Mouse (Mus musculus): ENCODE data around the gene Ndufa4. TPM values are rescaled to one million over a fixed set of nuclear protein-coding genes. Genes with fewer than 3 reads are reported as not detected.
"Not testable (repeated sequence)": the region's sequence is repeated elsewhere in the genome, so short reads cannot be mapped to it uniquely, and the experiment has no call there.

The Ndufa4 gene
- polyA plus RNA-seq (2015; fragmentation: Nextera tagmentation; extraction: Ambion mirVana) = 1,088 and 1,091 TPM in 2 replicates

DNA sequence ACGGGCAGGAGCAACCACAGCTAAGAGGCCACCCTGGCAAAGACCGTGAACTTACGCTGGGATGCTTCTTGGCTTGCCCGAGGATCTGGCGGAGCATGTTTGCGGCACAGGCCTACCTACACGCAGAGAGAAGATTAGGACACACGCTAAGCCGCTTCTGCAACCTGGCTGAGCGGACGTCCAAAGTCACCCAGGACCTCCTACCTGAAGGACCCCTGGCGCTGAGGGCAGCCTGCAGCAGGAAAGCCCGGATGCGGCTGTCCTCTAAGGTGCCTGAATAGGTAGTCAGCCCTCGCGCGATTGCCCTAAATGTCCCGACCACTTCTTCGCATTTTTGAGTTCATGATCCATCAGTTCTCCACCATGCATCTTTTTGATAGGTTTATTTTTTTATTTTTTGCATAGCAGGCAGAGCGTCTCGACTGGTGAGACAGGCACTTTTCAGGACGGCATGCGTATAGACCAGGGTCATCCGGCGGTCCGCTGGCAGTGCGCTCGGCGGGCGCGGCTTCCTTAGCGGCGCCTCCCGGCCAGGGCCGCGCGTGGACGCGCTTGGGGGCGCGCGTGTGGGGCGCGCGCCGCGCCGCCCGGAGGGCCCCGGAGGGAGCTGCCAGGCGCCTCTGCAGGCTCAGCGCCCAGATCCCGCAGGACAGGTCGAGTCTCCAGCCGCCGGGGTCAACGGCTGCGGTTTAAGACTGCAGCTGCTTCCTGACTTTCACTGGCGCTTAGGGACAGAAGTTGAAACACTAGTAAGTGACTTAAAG lies at the start of gene Ndufa4, which contains the start of gene Phf14:
Ndufa4 (minus strand) TSS at position 229 of the 764 bp plus-strand sequence.
Phf14 (plus strand) TSS at position 541 of the 764 bp plus-strand sequence.
- H3K27me3 ChIP-seq = no peaks in the 10 kb centered on the region
- H3K4me2 ChIP-seq = peak within 1 kb of the TSS; percentile 70
- H3K36me3 ChIP-seq = peaks cover 20% of the 10 kb centered on the region
- peak within 1 kb of the TSS; percentile 90 for H3K4me3 ChIP-seq
- no peaks in the 10 kb centered on the region for H3K9me3 ChIP-seq
- H3K27ac ChIP-seq = peak within 1 kb of the TSS; percentile 82
- H3K9ac ChIP-seq = peak within 1 kb of the TSS; percentile 91
- under 1% methylated on average over 59 of the region's 59 CpGs for WGBS
- peak; percentile 98 for ATAC-seq (ENCODE audit: low FRiP score)
- peaks cover 20% of the 10 kb centered on the region for H3K4me1 ChIP-seq (replicated peaks)

DNA sequence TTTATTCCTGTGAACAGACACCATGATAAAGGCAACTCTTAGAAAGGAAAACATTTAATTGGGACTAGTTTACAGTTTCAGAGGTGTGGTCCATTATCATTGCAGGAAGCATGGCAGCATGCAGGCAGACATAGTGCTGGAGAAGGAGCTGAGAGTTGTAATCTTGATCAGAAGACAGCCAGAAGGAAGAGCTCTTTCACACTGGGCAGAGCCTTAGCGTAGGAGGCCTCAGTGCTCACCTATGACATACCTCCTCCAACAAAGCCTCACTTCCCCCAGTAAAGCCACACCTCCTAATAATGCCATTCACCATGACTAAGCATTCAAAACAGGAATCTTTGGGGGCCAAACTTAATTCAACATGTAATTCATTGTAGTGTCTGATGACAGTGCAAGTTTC lies 40.8 kb upstream of the Ndufa4 start:
- 100% methylated on average over 1 of the region's 1 CpGs for WGBS
- H3K9me3 ChIP-seq = no peaks in the 10 kb centered on the region
- H3K4me2 ChIP-seq = no peak overlapping the region
- H3K4me1 ChIP-seq (replicated peaks) = peaks cover 3% of the 10 kb centered on the region
- H3K36me3 ChIP-seq = peaks cover 24% of the 10 kb centered on the region
- H3K4me3 ChIP-seq = no peak overlapping the region
- ATAC-seq (ENCODE audit: low FRiP score) = no peak
- H3K9ac ChIP-seq = no peak overlapping the region
- H3K27me3 ChIP-seq = no peaks in the 10 kb centered on the region
- H3K27ac ChIP-seq = no peak overlapping the region

DNA sequence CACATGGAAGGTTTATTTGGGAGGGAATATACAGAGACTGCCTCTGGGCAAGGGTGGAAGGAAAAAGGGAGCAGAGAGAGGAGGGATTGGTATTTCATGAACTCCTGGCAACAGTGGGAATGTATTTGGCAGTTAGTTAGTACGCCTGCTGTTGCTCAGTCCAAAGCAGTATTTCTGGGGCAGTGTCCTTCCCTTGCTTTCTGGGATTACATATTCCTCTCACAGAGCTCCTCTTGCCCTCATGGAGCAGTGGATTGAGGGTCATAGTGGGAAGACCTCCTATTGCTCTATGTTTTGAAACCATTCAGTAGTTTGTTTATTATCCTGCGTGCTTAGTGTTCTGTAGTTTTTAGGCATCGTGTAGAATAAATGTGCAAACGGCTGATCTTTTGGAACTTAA lies 34.8 kb upstream of the Ndufa4 start:
- Histone ChIP-seq H3K9me3 (no peaks in the 10 kb centered on the region), H3K9ac (no peak overlapping the region), H3K4me3 (no peak overlapping the region), H3K4me1 (replicated peaks) (no peaks in the 10 kb centered on the region), H3K36me3 (peaks cover 20% of the 10 kb centered on the region), H3K4me2 (no peak overlapping the region), H3K27ac (no peak overlapping the region), H3K27me3 (no peaks in the 10 kb centered on the region)
- no peak for ATAC-seq (ENCODE audit: low FRiP score)
- WGBS = 85% methylated on average over 4 of the region's 4 CpGs

- H3K4me2 ChIP-seq = no peak overlapping the region
- no peak overlapping the region for H3K9ac ChIP-seq
- no peak overlapping the region for H3K4me3 ChIP-seq
These were observed 33.6 kb upstream of the Ndufa4 start for GRCm38 (mm10) chr6:11940895-11941294.

GRCm38 (mm10) chr6:11933403-11933802 lies 26.1 kb upstream of the Ndufa4 start:
- Histone ChIP-seq H3K9me3 (no peaks in the 10 kb centered on the region), H3K27ac (no peak overlapping the region), H3K4me1 (replicated peaks) (peaks cover 9% of the 10 kb centered on the region), H3K9ac (no peak overlapping the region), H3K36me3 (peaks cover 6% of the 10 kb centered on the region), H3K4me2 (no peak overlapping the region), H3K4me3 (no peak overlapping the region), H3K27me3 (no peaks in the 10 kb centered on the region)
- 95% methylated on average over 7 of the region's 7 CpGs for WGBS
- no peak for ATAC-seq (ENCODE audit: low FRiP score)

More at GRCm38 (mm10) chr6:11940895-11941294, 33.6 kb upstream of the Ndufa4 start:
- no peak for ATAC-seq (ENCODE audit: low FRiP score)
- H3K9me3 ChIP-seq = no peaks in the 10 kb centered on the region
- H3K4me1 ChIP-seq (replicated peaks) = no peaks in the 10 kb centered on the region
- no peak overlapping the region for H3K27ac ChIP-seq
- peaks cover 20% of the 10 kb centered on the region for H3K36me3 ChIP-seq
- no peaks in the 10 kb centered on the region for H3K27me3 ChIP-seq

DNA sequence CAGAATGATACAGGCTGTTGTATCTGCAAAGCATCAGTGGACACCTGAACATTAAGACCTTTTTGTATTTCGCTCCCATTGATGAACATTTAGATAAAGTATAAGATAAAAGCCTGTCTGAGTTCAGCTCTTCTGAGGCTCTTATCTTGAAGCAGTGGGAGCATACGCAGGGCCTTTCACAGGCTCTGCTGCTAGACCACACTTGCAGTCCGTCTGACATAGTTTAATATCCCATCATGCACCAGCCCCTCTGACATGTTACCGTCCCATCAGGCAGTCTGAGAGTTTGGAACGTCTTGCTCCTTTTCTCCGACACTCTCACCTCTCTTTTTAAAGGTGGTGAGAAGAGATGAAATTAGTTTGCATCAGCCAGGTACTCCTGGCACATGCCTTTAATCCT lies 20.2 kb upstream of the Ndufa4 start:
- Histone ChIP-seq H3K4me2 (peak overlapping the region; percentile 73), H3K9me3 (0 out of 2 replicates have a peak, but pooled peaks cover 3% of the 10 kb centered on the region), H3K27ac (no peak overlapping the region), H3K4me1 (replicated peaks) (peaks cover 31% of the 10 kb centered on the region), H3K4me3 (peak overlapping the region; percentile 75; the same call in 1 of the 2 replicates), H3K36me3 (peaks cover 9% of the 10 kb centered on the region), H3K9ac (peak overlapping the region; percentile 96), H3K27me3 (no peaks in the 10 kb centered on the region)
- ATAC-seq (ENCODE audit: low FRiP score) = no peak
- 84% methylated on average over 6 of the region's 6 CpGs for WGBS

GRCm38 (mm10) chr6:11926082-11926595 lies 18.8 kb upstream of the Ndufa4 start:
- 1% methylated on average over 40 of the region's 40 CpGs for WGBS
- peak; percentile 92 for ATAC-seq (ENCODE audit: low FRiP score)
- Histone ChIP-seq H3K4me2 (peak overlapping the region; percentile 73), H3K36me3 (peaks cover 9% of the 10 kb centered on the region), H3K27me3 (no peaks in the 10 kb centered on the region), H3K27ac (peak overlapping the region; percentile 99), H3K9ac (peak overlapping the region; percentile 96), H3K9me3 (0 out of 2 replicates have a peak, but pooled peaks cover 3% of the 10 kb centered on the region), H3K4me1 (replicated peaks) (peaks cover 31% of the 10 kb centered on the region), H3K4me3 (peak overlapping the region; percentile 75)

- WGBS = under 1% methylated on average over 20 of the region's 20 CpGs
- H3K9ac ChIP-seq = peak overlapping the region; percentile 96
- peak; percentile 98 for ATAC-seq (ENCODE audit: low FRiP score)
These were observed 18.3 kb upstream of the Ndufa4 start for GRCm38 (mm10) chr6:11925496-11926041.

GRCm38 (mm10) chr6:11908170-11908569 lies 873 bp upstream of the Ndufa4 start:
- Histone ChIP-seq H3K4me2 (peak overlapping the region; percentile 70), H3K27ac (no peak overlapping the region), H3K4me3 (peak overlapping the region; percentile 90), H3K9me3 (no peaks in the 10 kb centered on the region), H3K27me3 (no peaks in the 10 kb centered on the region), H3K9ac (peak overlapping the region; percentile 91), H3K4me1 (replicated peaks) (peaks cover 20% of the 10 kb centered on the region), H3K36me3 (peaks cover 14% of the 10 kb centered on the region)
- ATAC-seq (ENCODE audit: low FRiP score) = no peak
- WGBS = 27% methylated on average over 7 of the region's 7 CpGs

More at GRCm38 (mm10) chr6:11925496-11926041, 18.3 kb upstream of the Ndufa4 start:
- Histone ChIP-seq H3K27me3 (no peaks in the 10 kb centered on the region), H3K4me1 (replicated peaks) (peaks cover 31% of the 10 kb centered on the region), H3K4me2 (peak overlapping the region; percentile 73), H3K27ac (peak overlapping the region; percentile 99), H3K36me3 (peaks cover 9% of the 10 kb centered on the region), H3K4me3 (peak overlapping the region; percentile 75), H3K9me3 (0 out of 2 replicates have a peak, but pooled peaks cover 3% of the 10 kb centered on the region)

DNA sequence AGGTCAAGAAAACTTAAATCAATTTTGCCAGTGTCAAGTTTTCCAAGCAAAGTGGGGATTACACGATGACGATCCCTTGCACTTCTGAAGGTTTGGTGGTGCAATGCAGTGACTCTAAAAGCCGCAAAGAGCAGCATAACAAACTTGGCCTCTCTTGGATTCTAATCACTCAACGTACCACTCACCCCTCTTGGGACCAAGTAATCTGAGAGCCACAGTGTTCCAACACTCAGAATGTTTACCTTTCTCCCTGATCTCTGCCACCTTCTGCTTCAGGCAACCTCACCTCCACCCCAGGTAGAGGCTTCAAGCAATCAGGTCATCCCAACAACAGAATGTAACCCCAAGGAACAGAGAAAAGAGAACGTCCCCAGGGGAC lies 418 bp downstream of the Ndufa4 start:
- peak overlapping the region; percentile 82 for H3K27ac ChIP-seq
- H3K9me3 ChIP-seq = no peaks in the 10 kb centered on the region
- no peaks in the 10 kb centered on the region for H3K27me3 ChIP-seq
- H3K36me3 ChIP-seq = peaks cover 22% of the 10 kb centered on the region
- ATAC-seq (ENCODE audit: low FRiP score) = no peak
- 2% methylated on average over 5 of the region's 5 CpGs for WGBS
- peak overlapping the region; percentile 90 for H3K4me3 ChIP-seq
- H3K4me1 ChIP-seq (replicated peaks) = peaks cover 20% of the 10 kb centered on the region
- peak overlapping the region; percentile 91 for H3K9ac ChIP-seq
- peak overlapping the region; percentile 70 for H3K4me2 ChIP-seq

DNA sequence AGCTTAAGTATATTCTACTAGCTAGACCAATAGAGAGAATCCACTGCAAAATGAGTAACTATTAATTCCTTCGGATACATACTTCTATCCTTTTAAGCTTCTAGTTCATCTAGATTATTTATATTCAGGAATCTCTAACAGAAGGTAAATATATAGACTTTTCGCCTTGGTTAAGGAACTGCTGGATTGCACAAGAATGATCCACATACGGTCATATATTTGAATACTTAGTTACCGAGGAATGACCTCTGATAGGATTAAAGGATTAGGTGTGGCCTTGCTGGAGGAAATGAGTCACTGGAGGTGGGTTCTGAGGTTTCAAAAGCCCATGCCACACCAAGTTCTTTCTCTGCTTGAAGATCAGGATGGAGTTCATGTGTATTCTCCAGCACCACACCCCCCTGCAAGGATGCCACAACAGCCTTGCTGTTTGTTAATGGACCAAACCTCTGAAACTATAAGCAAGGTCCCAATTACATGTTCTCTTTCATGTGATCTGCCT lies 6.4 kb downstream of the Ndufa4 start:
- WGBS = 95% methylated on average over 4 of the region's 4 CpGs
- no peak overlapping the region for H3K4me2 ChIP-seq
- no peak for ATAC-seq (ENCODE audit: low FRiP score)
- no peak overlapping the region for H3K9ac ChIP-seq
- no peaks in the 10 kb centered on the region for H3K27me3 ChIP-seq
- H3K4me3 ChIP-seq = no peak overlapping the region
- H3K4me1 ChIP-seq (replicated peaks) = peaks cover 5% of the 10 kb centered on the region
- peaks cover 49% of the 10 kb centered on the region for H3K36me3 ChIP-seq
- no peak overlapping the region for H3K27ac ChIP-seq
- H3K9me3 ChIP-seq = no peaks in the 10 kb centered on the region

DNA sequence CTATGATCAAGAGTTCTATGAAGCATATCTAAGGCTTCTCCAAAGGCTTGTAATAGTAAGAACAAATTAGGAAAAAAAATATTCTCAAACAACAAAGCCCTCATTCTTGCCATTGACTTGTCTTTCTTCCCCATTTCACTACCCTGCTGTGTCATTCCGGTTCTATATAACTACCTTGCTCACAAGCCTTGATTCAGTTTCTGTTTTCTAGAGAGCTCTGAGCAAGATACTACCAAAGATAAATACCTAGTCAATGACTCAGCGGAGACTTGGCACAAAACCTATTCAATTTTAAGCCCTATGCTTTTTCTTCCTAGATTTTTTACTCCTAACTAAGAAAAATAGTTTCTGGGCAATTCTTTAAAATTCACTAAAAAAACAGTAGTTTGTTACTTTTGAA lies 31.9 kb downstream of the Ndufa4 start:
- H3K27me3 ChIP-seq; H3K4me1 ChIP-seq (replicated peaks); H3K4me3 ChIP-seq; ATAC-seq (ENCODE audit: low FRiP score); H3K4me2 ChIP-seq; H3K36me3 ChIP-seq; H3K9ac ChIP-seq; H3K9me3 ChIP-seq; H3K27ac ChIP-seq: not testable (repeated sequence)
- no CpG with 5 or more reads among the region's 2 CpGs for WGBS
